Mouse (Mus musculus) ES-Bruce4 (cell line): Measurements from ENCODE around the gene Hnrnpu. TPM values are rescaled to one million over a fixed set of nuclear protein-coding genes. Genes with fewer than 3 reads are reported as not detected.

ENCODE experiments used
- H3K27ac ChIP-seq: 2 replicates; pipeline ENCODE4 v1.5.1; 2012; ENCODE audit warnings: low read length, inconsistent platforms; ENCODE audit not compliant: insufficient read depth
- H3K27me3 ChIP-seq: 2 replicates; pipeline ENCODE4 v1.6.1; 2012; ENCODE audit warnings: mild to moderate bottlenecking, low read length, inconsistent platforms; ENCODE audit not compliant: control insufficient read depth, poor library complexity, insufficient read depth, severe bottlenecking
- H3K36me3 ChIP-seq: 2 replicates; pipeline ENCODE4 v1.6.1; 2012; ENCODE audit warnings: inconsistent platforms, mild to moderate bottlenecking, low read length, moderate library complexity; ENCODE audit not compliant: control insufficient read depth, poor library complexity, insufficient read depth, severe bottlenecking
- H3K4me1 ChIP-seq: one replicate; pipeline ENCODE4 v1.8.1; 2011; ENCODE audit warnings: low read length; ENCODE audit not compliant: control insufficient read depth, insufficient read depth
- H3K4me3 ChIP-seq: 2 replicates; pipeline ENCODE4 v1.5.1; 2011; ENCODE audit warnings: low read depth, mild to moderate bottlenecking, low read length
- H3K9ac ChIP-seq: 2 replicates; pipeline ENCODE4 v1.6.1; 2012; ENCODE audit warnings: low read depth, mild to moderate bottlenecking, inconsistent platforms; ENCODE audit not compliant: poor library complexity, severe bottlenecking
- H3K9me3 ChIP-seq: replicated peaks from 2 replicates; pipeline ENCODE4 v1.6.1; 2012; ENCODE audit warnings: mild to moderate bottlenecking, low read length, inconsistent platforms; ENCODE audit not compliant: control insufficient read depth, poor library complexity, insufficient read depth, severe bottlenecking
- CTCF ChIP-seq: IDR thresholded peaks from one replicate; pipeline ENCODE4 v1.8.1; 2011; ENCODE audit warnings: low read depth, low read length
- EP300 ChIP-seq: IDR thresholded peaks from 2 replicates; pipeline ENCODE4 v1.6.1; 2011; ENCODE audit warnings: low read depth, low read length; ENCODE audit not compliant: insufficient read depth
- POLR2A ChIP-seq: IDR thresholded peaks from one replicate; pipeline ENCODE4 v1.8.1; 2011; ENCODE audit warnings: low read length; ENCODE audit not compliant: insufficient read depth
- polyA plus RNA-seq: library from polyadenylated mRNA; stranded (reverse); fragments of >200 nt; gene quantifications from 2 replicates; pipeline ENCODE4 v1.2.4, GENCODE M21; 2011; ENCODE audit warnings: low read depth; ENCODE audit not compliant: missing spikeins, insufficient read depth, insufficient read length

The Hnrnpu gene
- polyA plus RNA-seq, 1 experiment: 1,155 TPM

- Histone ChIP-seq H3K9me3 (no peaks in the 10 kb centered on the region), H3K27ac (no peak overlapping the region), H3K4me3 (no peak overlapping the region), H3K27me3 (no peaks in the 10 kb centered on the region), H3K4me1 (no peaks in the 10 kb centered on the region), H3K36me3 (no peaks in the 10 kb centered on the region), H3K9ac (no peak overlapping the region)
- TF ChIP-seq CTCF (no peak), POLR2A (no peak)
These were observed 5.0 kb upstream of the Hnrnpu start for GRCm38 (mm10) chr1:178342612-178343011.

- no peak overlapping the region for H3K4me3 ChIP-seq
- H3K27me3 ChIP-seq: no peaks in the 10 kb centered on the region
- H3K27ac ChIP-seq: no peak overlapping the region
- no peaks in the 10 kb centered on the region for H3K4me1 ChIP-seq
- H3K36me3 ChIP-seq: no peaks in the 10 kb centered on the region
- TF ChIP-seq EP300 (no peak), CTCF (no peak), POLR2A (no peak)
- H3K9ac ChIP-seq: no peak overlapping the region
- no peaks in the 10 kb centered on the region for H3K9me3 ChIP-seq
These were observed 4.5 kb upstream of the Hnrnpu start for GRCm38 (mm10) chr1:178342063-178342462.

GRCm38 (mm10) chr1:178341435-178341834, 3.8 kb upstream of the Hnrnpu start:
- Histone ChIP-seq H3K36me3 (peaks cover 3% of the 10 kb centered on the region; the same call in 1 of the 2 replicates), H3K4me3 (no peak overlapping the region), H3K9me3 (no peaks in the 10 kb centered on the region), H3K27me3 (no peaks in the 10 kb centered on the region), H3K27ac (no peak overlapping the region), H3K4me1 (no peaks in the 10 kb centered on the region), H3K9ac (no peak overlapping the region)
- TF ChIP-seq CTCF (no peak), POLR2A (no peak), EP300 (no peak)

- TF ChIP-seq EP300: no peak
- TF ChIP-seq CTCF: no peak
- TF ChIP-seq POLR2A: no peak
- no peaks in the 10 kb centered on the region for H3K4me1 ChIP-seq
- no peaks in the 10 kb centered on the region for H3K9me3 ChIP-seq
- H3K27ac ChIP-seq: no peak overlapping the region
- H3K4me3 ChIP-seq: no peak overlapping the region
- H3K36me3 ChIP-seq: peaks cover 13% of the 10 kb centered on the region
- no peak overlapping the region for H3K9ac ChIP-seq
- H3K27me3 ChIP-seq: no peaks in the 10 kb centered on the region
These were observed 2.6 kb upstream of the Hnrnpu start for GRCm38 (mm10) chr1:178340213-178340612.

GRCm38 (mm10) chr1:178338318-178338641, 683 bp upstream of the Hnrnpu start:
- TF ChIP-seq POLR2A: peak; percentile 14
- TF ChIP-seq CTCF: no peak
- H3K27me3 ChIP-seq: no peaks in the 10 kb centered on the region
- H3K4me1 ChIP-seq: no peaks in the 10 kb centered on the region
- peak overlapping the region; percentile 100 for H3K27ac ChIP-seq
- no peaks in the 10 kb centered on the region for H3K9me3 ChIP-seq
- peaks cover 32% of the 10 kb centered on the region for H3K36me3 ChIP-seq
- H3K9ac ChIP-seq: peak overlapping the region; percentile 98
- H3K4me3 ChIP-seq: peak overlapping the region; percentile 69

GRCm38 (mm10) chr1:178336777-178337481, 668 bp downstream of the Hnrnpu start:
- Histone ChIP-seq H3K9me3 (no peaks in the 10 kb centered on the region), H3K4me1 (no peaks in the 10 kb centered on the region), H3K4me3 (peak overlapping the region; percentile 87), H3K9ac (peak overlapping the region; percentile 98), H3K27ac (peak overlapping the region; percentile 90), H3K27me3 (no peaks in the 10 kb centered on the region), H3K36me3 (peaks cover 46% of the 10 kb centered on the region)
- no peak for TF ChIP-seq POLR2A
- TF ChIP-seq EP300: no peak
- TF ChIP-seq CTCF: no peak
